Mouse (Mus musculus) forebrain, embryonic 11.5 days (tissue): ENCODE results near the gene Tiparp. TPM values are rescaled to one million over a fixed set of nuclear protein-coding genes. Genes with fewer than 3 reads are reported as not detected.

ENCODE experiments used
- ATAC-seq: fragments of 200-750 bp; cut with Nextera tagmentation; replicated peaks from 2 replicates; pipeline ENCODE4 v1.8.0; 2017; ENCODE audit warnings: moderate TSS enrichment; ENCODE audit not compliant: low FRiP score
- DNase-seq: peaks from one replicate; pipeline ENCODE4 v3.0.0-alpha.2; 2017; ENCODE audit warnings: low spot score
- H3K27ac ChIP-seq: fragments of 300-500 bp; sonication (generic); 2 replicates; pipeline ENCODE4 v1.5.1; 2014; ENCODE audit warnings: low read depth, low read length
- H3K27me3 ChIP-seq: fragments of 300-500 bp; sonication (generic); 2 replicates; pipeline ENCODE4 v1.6.1; 2014; ENCODE audit warnings: mild to moderate bottlenecking, low read length, mixed read lengths; ENCODE audit not compliant: control insufficient read depth, insufficient read depth
- H3K36me3 ChIP-seq: fragments of 300-500 bp; sonication (generic); 2 replicates; pipeline ENCODE4 v1.6.1; 2014; ENCODE audit warnings: mild to moderate bottlenecking, low read length, moderate library complexity, mixed read lengths; ENCODE audit not compliant: control insufficient read depth, insufficient read depth
- H3K4me1 ChIP-seq: fragments of 300-500 bp; sonication (generic); replicated peaks from 2 replicates; pipeline ENCODE4 v1.6.1; 2014; ENCODE audit warnings: low read length, mixed read lengths; ENCODE audit not compliant: control insufficient read depth, insufficient read depth
- H3K4me2 ChIP-seq: fragments of 300-500 bp; sonication (generic); 2 replicates; pipeline ENCODE4 v1.6.1; 2014; ENCODE audit warnings: low read depth, mild to moderate bottlenecking, low read length, moderate library complexity, mixed read lengths; ENCODE audit not compliant: severe bottlenecking
- H3K4me3 ChIP-seq: fragments of 300-500 bp; sonication (generic); 2 replicates; pipeline ENCODE4 v1.5.1; 2014; ENCODE audit warnings: low read depth, low read length
- H3K9ac ChIP-seq: fragments of 300-500 bp; sonication (generic); 2 replicates; pipeline ENCODE4 v1.6.1; 2014; ENCODE audit warnings: low read length
- H3K9me3 ChIP-seq: fragments of 300-500 bp; sonication (generic); 2 replicates; pipeline ENCODE4 v1.6.1; 2016; ENCODE audit warnings: low read length, mixed read lengths; ENCODE audit not compliant: control insufficient read depth
- WGBS: fragments of 180-500 bp; shearing (Covaris S2); extraction: QIAGEN DNeasy Blood & Tissue Kit; methylation state at CpG from one replicate; pipeline ENCODE4 v1.1.7; 2014; 5-methylcytosine and 5-hydroxymethylcytosine counted together
- polyA plus RNA-seq: library from polyadenylated mRNA; unstranded; fragments of >200 nt; fragmentation: Nextera tagmentation; extraction: Ambion mirVana; gene quantifications from 2 replicates; pipeline ENCODE4 v1.2.1, GENCODE M21; 2014

Gene Tiparp
- polyA plus RNA-seq, 1 experiment from 2014 or later, result 31.1 TPM

DNA sequence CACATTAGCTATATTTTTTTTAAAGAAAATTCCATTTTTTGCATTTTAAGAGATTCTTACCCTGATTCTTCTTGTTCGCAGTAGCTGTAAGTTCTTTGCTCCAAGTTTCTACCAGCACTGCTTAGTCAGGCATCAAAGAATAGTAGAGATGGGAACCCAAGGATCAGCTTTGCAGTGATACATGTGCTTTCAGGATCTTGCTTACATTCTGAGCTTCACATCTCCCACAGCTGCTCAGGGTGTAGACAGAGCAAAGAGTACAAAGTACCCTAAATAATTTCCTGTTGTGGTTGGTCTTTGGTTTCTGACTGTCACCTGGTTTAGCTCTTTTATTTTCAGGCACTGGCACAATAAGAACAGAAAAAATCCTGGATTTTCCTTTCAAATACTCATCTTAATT lies 9.1 kb downstream of the Tiparp start:
- Histone ChIP-seq H3K27ac (no peak overlapping the region), H3K4me1 (no peaks in the 10 kb centered on the region), H3K4me3 (no peak overlapping the region), H3K36me3 (no peaks in the 10 kb centered on the region), H3K9me3 (no peaks in the 10 kb centered on the region), H3K27me3 (no peaks in the 10 kb centered on the region), H3K4me2 (no peak overlapping the region), H3K9ac (no peak overlapping the region)
- no peak for ATAC-seq
- no peak for DNase-seq
- WGBS, result 54% methylated on average over 1 of the region's 1 CpGs

DNA sequence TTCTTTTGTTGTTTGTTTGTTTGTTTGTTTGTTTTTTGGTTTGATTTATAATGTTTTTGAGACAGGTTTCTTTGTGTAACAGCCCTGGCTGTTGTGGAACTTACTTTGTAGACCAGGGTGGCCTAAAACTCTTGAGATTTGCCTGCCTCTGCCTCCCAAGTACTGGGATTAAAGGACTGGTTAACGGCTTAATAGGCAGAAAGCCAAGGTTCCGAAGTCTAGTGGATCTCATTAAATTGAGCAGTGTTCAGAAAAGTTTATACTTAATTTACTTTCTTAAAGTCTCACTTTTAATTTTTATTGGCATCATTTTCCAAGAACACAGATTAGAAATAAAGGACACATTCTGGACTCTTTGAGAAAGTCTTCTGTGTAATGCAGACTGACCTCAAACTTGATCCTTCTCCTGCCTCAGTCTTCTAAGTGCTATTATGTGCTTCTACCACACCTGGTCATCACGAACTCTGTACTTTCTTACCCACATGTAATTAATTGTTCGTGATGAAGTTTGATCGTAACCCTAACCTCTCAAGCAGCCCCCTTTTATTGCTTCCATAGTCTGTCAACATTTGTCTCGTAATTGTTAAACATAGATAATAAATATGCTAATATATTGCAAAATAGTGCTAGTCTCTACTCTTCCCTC lies 12.8 kb downstream of the Tiparp start:
- no peaks in the 10 kb centered on the region for H3K27me3 ChIP-seq
- ATAC-seq (no peak), DNase-seq (no peak)
- no peaks in the 10 kb centered on the region for H3K36me3 ChIP-seq
- no peak overlapping the region for H3K4me3 ChIP-seq
- no peaks in the 10 kb centered on the region for H3K4me1 ChIP-seq
- H3K27ac ChIP-seq, result no peak overlapping the region
- 93% methylated on average over 6 of the region's 6 CpGs for WGBS
- no peak overlapping the region for H3K4me2 ChIP-seq
- H3K9ac ChIP-seq, result no peak overlapping the region
- no peaks in the 10 kb centered on the region for H3K9me3 ChIP-seq

DNA sequence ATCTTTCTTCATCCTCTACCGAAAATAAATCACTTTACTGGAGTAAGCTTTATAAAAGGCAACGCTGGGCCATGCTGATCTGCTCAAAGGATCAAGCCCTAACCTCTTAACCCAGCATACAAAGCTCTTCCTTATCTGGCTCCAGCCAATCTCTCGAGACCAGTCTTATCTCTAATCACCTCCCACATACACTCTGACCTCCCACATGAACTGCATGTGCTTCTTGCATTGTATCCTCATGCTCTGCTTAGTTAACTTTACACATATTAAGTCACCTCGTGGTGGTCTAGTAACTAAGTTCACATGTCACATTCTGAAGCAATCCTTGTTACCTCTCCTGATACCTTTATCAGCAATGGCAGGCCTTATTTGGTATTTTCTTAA lies 13.3 kb downstream of the Tiparp start:
- DNase-seq (no peak), ATAC-seq (no peak)
- H3K27me3 ChIP-seq, result no peaks in the 10 kb centered on the region
- H3K9me3 ChIP-seq, result no peaks in the 10 kb centered on the region
- H3K36me3 ChIP-seq, result no peaks in the 10 kb centered on the region
- H3K27ac ChIP-seq, result no peak overlapping the region
- no peaks in the 10 kb centered on the region for H3K4me1 ChIP-seq
- no peak overlapping the region for H3K4me3 ChIP-seq
- H3K9ac ChIP-seq, result no peak overlapping the region
- WGBS, result 43% methylated on average over 4 of the region's 4 CpGs
- no peak overlapping the region for H3K4me2 ChIP-seq

DNA sequence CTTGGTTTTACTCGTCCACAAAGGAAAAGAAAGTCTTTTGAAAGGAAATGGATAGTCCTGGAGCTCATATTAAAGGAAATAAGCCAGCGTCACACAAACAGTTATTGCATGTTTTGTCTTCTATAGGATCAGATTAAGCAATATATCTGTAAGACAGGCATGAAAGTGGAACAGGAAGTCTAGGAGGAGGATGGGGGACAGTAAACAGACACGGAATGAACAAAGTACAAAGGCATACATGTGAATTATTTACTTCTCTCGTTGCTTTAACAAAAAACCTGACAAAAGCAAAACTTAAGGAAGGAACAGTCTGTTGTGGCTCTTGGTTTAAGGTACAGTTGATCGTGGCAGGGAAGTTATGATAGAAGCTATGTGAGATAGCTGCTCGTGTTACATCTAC lies 21.6 kb downstream of the Tiparp start:
- H3K27ac ChIP-seq, result no peak overlapping the region
- WGBS, result 72% methylated on average over 6 of the region's 6 CpGs

DNA sequence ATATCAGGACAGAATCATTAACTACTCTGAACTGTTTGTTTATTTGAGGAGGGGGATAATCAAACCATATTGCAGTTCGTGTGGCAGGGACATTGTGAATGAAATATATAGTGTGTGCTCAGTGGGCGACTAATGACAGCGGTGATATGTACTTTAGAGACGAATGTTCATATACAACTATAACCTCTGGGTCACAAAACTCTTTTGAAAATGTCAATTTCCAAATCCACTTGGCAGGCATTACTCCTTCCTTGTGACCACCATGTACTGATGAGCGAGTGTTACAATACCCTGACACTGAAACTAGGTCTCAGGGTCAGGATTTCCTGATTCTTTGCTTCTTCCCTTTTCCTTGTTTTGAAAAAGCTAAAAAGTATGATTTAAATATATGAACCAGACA lies 22.9 kb downstream of the Tiparp start:
- WGBS, result 54% methylated on average over 5 of the region's 5 CpGs
- no peaks in the 10 kb centered on the region; the same call in 1 of the 2 replicates for H3K36me3 ChIP-seq
- H3K9ac ChIP-seq, result no peak overlapping the region
- no peak overlapping the region for H3K27ac ChIP-seq
- H3K4me3 ChIP-seq, result no peak overlapping the region
- DNase-seq, result no peak
- H3K4me2 ChIP-seq, result no peak overlapping the region
- H3K27me3 ChIP-seq, result no peaks in the 10 kb centered on the region
- no peaks in the 10 kb centered on the region for H3K4me1 ChIP-seq
- ATAC-seq, result no peak
- H3K9me3 ChIP-seq, result no peaks in the 10 kb centered on the region

More for the DNA sequence above, 21.6 kb downstream of the Tiparp start:
- Histone ChIP-seq H3K36me3 (no peaks in the 10 kb centered on the region; the same call in 1 of the 2 replicates), H3K27me3 (no peaks in the 10 kb centered on the region), H3K4me2 (no peak overlapping the region), H3K4me3 (no peak overlapping the region), H3K9me3 (no peaks in the 10 kb centered on the region), H3K9ac (no peak overlapping the region), H3K4me1 (no peaks in the 10 kb centered on the region)
- DNase-seq, result no peak
- ATAC-seq, result no peak

DNA sequence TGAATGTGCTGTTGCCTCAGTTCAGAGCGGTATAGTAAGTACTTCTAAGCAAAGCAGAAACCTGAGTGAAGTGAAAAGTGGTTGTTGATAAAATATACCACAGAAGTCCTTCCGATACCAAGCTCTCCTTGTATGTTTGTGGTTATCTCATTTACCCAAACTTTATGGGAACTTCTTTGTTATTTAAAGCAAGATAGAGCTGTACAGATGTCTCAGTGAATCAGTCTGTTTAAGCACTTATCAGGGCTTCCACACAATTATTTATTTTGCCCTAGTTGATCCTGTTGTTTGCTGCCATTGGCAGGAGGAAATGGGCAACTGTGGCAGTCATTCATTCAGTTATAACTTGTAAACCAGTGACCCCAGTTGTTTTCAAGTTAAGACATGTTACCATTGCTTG lies 26.4 kb downstream of the Tiparp start:
- no peaks in the 10 kb centered on the region; the same call in 1 of the 2 replicates for H3K36me3 ChIP-seq
- H3K4me1 ChIP-seq, result no peaks in the 10 kb centered on the region
- WGBS, result 96% methylated on average over 2 of the region's 2 CpGs
- no peaks in the 10 kb centered on the region for H3K9me3 ChIP-seq
- DNase-seq (no peak), ATAC-seq (no peak)
- no peak overlapping the region for H3K9ac ChIP-seq
- H3K4me3 ChIP-seq, result no peak overlapping the region
- no peak overlapping the region for H3K4me2 ChIP-seq
- no peak overlapping the region for H3K27ac ChIP-seq
- H3K27me3 ChIP-seq, result no peaks in the 10 kb centered on the region

DNA sequence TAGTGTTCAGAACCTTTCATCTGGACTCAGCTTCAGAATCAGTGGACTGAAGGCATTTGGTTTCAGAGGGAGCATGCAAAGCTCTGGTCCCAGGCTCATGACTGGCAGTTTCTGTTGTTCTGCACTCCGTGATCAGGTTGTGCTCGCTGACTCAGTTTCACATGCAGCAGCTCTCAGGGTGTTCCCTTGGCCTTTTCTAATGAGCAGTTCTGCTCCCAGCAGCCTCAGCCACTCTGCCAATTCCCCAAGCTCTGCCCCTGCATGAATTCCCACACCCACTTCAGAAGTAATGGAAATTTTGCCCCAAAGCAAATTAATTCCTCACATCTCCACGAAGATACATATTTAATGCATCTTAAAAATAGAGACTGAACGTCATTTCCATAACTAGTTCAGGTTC lies 30.5 kb downstream of the Tiparp start:
- no peak for DNase-seq
- Histone ChIP-seq H3K9ac (no peak overlapping the region; the same call in 1 of the 2 replicates), H3K4me1 (no peaks in the 10 kb centered on the region), H3K27ac (no peak overlapping the region), H3K27me3 (no peaks in the 10 kb centered on the region), H3K4me2 (no peak overlapping the region), H3K9me3 (no peaks in the 10 kb centered on the region), H3K36me3 (no peaks in the 10 kb centered on the region), H3K4me3 (no peak overlapping the region)
- no peak for ATAC-seq
- 69% methylated on average over 4 of the region's 4 CpGs for WGBS

DNA sequence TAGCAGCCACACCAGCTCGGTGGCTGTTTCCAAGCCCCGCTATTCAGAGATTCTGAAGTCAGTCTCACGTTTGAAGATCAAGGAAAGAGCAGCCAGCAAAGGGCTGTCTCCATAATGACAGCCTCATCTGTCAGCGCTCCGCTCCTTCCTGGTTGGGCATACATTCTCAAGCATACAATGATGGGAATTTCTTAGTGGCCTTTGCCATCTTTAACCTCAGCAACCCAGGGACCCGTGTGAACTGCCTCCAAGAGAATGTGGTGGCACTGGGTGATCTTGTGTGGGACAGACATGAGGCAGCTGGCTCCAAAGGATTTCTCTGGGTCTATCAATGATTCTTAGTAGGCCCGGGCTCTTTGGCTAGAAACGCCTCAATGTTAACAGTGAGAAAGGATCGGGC lies 34.0 kb downstream of the Tiparp start:
- ATAC-seq (no peak), DNase-seq (no peak)
- Histone ChIP-seq H3K9me3 (no peaks in the 10 kb centered on the region), H3K4me1 (0 out of 2 replicates have a peak, but pooled peaks cover 2% of the 10 kb centered on the region), H3K4me2 (no peak overlapping the region), H3K36me3 (no peaks in the 10 kb centered on the region), H3K27me3 (no peaks in the 10 kb centered on the region), H3K27ac (no peak overlapping the region), H3K9ac (no peak overlapping the region), H3K4me3 (no peak overlapping the region)
- WGBS, result 76% methylated on average over 9 of the region's 9 CpGs

DNA sequence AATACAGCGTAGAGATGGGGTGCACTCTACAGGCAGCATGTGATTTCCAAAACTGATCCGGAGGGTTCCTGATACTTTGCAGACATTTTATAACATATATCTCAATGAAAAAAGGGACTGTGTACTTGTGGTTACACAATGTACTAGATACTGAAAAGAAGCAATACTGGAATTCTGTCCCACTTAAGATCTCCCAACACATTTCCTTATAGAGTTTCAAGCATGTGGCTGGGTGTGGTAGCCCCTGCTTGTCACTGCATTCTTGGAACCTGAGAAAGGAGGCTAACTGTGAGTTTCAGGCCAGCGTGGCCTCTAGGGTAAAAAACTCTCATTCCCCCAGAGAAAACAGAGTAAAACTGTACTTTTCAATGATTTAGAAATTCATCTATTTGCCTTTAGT lies 34.5 kb downstream of the Tiparp start:
- WGBS, result 93% methylated on average over 3 of the region's 3 CpGs
- Histone ChIP-seq H3K4me2 (no peak overlapping the region), H3K9ac (no peak overlapping the region), H3K27ac (no peak overlapping the region), H3K4me3 (no peak overlapping the region), H3K36me3 (no peaks in the 10 kb centered on the region), H3K27me3 (no peaks in the 10 kb centered on the region), H3K4me1 (0 out of 2 replicates have a peak, but pooled peaks cover 2% of the 10 kb centered on the region), H3K9me3 (no peaks in the 10 kb centered on the region)
- DNase-seq, result no peak
- ATAC-seq, result no peak
